Mouse (Mus musculus): ENCODE measurements at regions not wholly inside any gene's neighbourhood (a gene's known extent, or its start where the extent isn't known, plus 50 kb on each side); places are given as distances from the start of the nearest gene placed in this dataset.

- no peak for TF ChIP-seq CTCF (IDR thresholded peaks at IDR 0.05; ENCODE audit: control insufficient read depth, insufficient read depth, insufficient replicate concordance, low read depth, low read length)
- no peak for TF ChIP-seq POLR2A (IDR thresholded peaks at IDR 0.05; ENCODE audit: control insufficient read depth, low read depth, low read length)
Measured at GRCm38 (mm10) chr16:5523402-5524021, 267.7 kb upstream of the Eef2kmt start.

Measured in testis, adult 2 months (tissue).